Mouse (Mus musculus) limb, embryonic 14.5 days (tissue): Measurements from ENCODE around the gene Mycbp2. TPM values are rescaled to one million over a fixed set of nuclear protein-coding genes. Genes with fewer than 3 reads are reported as not detected.

Experiments used
- ATAC-seq: fragments of 200-750 bp; cut with Nextera tagmentation; 2 replicates; pipeline ENCODE4 v1.8.0; 2017; ENCODE audit warnings: low read depth, moderate number of reproducible peaks, moderate TSS enrichment; ENCODE audit not compliant: low FRiP score
- DNase-seq: peaks from one replicate; pipeline ENCODE4 v3.0.0-alpha.2; 2015; ENCODE audit warnings: low spot score
- H3K27ac ChIP-seq: fragments of 300-500 bp; sonication (generic); replicated peaks from 2 replicates; pipeline ENCODE4 v1.5.1; 2014; ENCODE audit warnings: low read depth, mild to moderate bottlenecking, low read length, moderate library complexity, mixed read lengths
- H3K27me3 ChIP-seq: fragments of 300-500 bp; sonication (generic); 2 replicates; pipeline ENCODE4 v1.6.1; 2014; ENCODE audit warnings: low read length, mixed read lengths; ENCODE audit not compliant: control insufficient read depth, insufficient read depth
- H3K36me3 ChIP-seq: fragments of 300-500 bp; sonication (generic); 2 replicates; pipeline ENCODE4 v1.6.1; 2014; ENCODE audit warnings: mild to moderate bottlenecking, low read length, moderate library complexity, mixed read lengths; ENCODE audit not compliant: control insufficient read depth, insufficient read depth
- H3K4me1 ChIP-seq: fragments of 300-500 bp; sonication (generic); 2 replicates; pipeline ENCODE4 v1.6.1; 2014; ENCODE audit warnings: antibody characterized with exemption, low read length, mixed read lengths; ENCODE audit not compliant: control insufficient read depth, insufficient read depth
- H3K4me2 ChIP-seq: fragments of 300-500 bp; sonication (generic); replicated peaks from 2 replicates; pipeline ENCODE4 v1.6.1; 2014; ENCODE audit warnings: low read depth, mild to moderate bottlenecking, low read length, moderate library complexity; ENCODE audit not compliant: severe bottlenecking
- H3K4me3 ChIP-seq: fragments of 300-500 bp; sonication (generic); replicated peaks from 2 replicates; pipeline ENCODE4 v1.5.1; 2014; ENCODE audit warnings: low read length
- H3K9ac ChIP-seq: fragments of 300-500 bp; sonication (generic); 2 replicates; pipeline ENCODE4 v1.6.1; 2014; ENCODE audit warnings: mild to moderate bottlenecking, low read depth, low read length, moderate library complexity; ENCODE audit not compliant: severe bottlenecking
- H3K9me3 ChIP-seq: fragments of 300-500 bp; sonication (generic); 2 replicates; pipeline ENCODE4 v1.6.1; 2016; ENCODE audit warnings: low read length; ENCODE audit not compliant: control insufficient read depth
- POLR2A ChIP-seq: fragments of 200-500 bp; IDR thresholded peaks from 2 replicates; pipeline ENCODE4 v1.8.0; 2012; ENCODE audit warnings: inconsistent platforms, mild to moderate bottlenecking, moderate library complexity, borderline replicate concordance; ENCODE audit not compliant: insufficient read depth, insufficient read length; ENCODE audit errors: extremely low read depth
- WGBS: fragments of 180-500 bp; shearing (Covaris S2); extraction: QIAGEN DNeasy Blood & Tissue Kit; methylation state at CpG from one replicate; pipeline ENCODE4 v1.1.7; 2014; 5-methylcytosine and 5-hydroxymethylcytosine counted together
- polyA plus RNA-seq, 2 experiments: library from polyadenylated mRNA; depleted of rRNA in 1 of 2; stranded (reverse) in 1 of 2; unstranded in 1 of 2; fragments of >200 nt; fragmentation: Nextera tagmentation in 1 of 2; extraction: Ambion mirVana in 1 of 2; gene quantifications; 2 replicates each; pipeline versions ENCODE4 v1.2.1 to v1.2.3; 2012 to 2014

Gene Mycbp2
- polyA plus RNA-seq, 2 experiments, result 33.3 to 43.1 TPM

DNA sequence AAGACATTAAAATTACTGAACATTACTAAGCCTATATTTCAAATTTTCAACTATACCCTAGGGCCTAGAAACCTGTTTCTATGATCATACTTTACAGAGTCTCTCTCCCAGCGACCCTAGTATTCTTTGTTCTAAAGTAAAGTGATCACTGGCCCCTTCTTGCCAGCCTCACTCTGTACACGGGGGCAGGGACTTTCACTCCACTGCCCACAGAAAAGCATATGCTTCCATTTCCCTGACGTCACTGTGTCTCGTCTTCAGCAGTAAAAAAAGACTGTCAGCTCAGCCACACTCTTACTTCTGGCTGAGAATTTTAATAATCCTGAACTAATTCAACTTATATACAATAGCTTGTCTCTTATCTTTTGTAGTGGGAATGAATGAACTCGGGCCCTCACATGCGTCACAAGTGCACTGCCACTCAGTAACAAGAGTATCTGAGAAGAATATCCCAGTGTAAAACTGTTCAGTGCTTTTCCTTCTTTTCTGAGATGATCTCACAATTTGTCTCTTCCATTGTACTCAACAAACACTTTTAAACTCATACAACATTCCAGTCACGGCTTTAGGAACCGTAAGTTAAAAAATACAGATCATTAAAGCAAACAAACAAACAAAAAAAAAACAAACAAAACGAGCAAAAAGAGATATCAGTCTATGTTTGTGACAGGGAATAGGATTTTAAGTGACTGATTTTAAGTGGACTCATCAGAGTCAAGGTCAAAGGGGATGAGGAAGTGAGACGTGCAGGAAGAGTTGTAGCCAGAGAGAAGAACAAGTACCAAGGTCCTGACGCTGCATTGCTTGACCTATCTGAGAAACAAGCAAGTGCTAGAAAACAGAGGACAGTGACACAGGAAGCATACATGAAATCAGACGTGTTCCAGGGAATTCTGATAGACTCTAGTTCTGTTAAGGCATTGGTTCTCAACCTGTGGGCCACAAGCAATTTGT is 112.7 kb downstream of the Mycbp2 start:
- Histone ChIP-seq H3K4me3 (no peak overlapping the region), H3K9me3 (no peaks in the 10 kb centered on the region), H3K36me3 (peaks cover 19% of the 10 kb centered on the region), H3K27ac (no peak overlapping the region), H3K27me3 (no peaks in the 10 kb centered on the region), H3K4me1 (no peaks in the 10 kb centered on the region), H3K4me2 (no peak overlapping the region), H3K9ac (no peak overlapping the region)
- TF ChIP-seq POLR2A, result no peak
- no peak for DNase-seq
- 75% methylated on average over 12 of the region's 12 CpGs for WGBS
- ATAC-seq, result no peak

DNA sequence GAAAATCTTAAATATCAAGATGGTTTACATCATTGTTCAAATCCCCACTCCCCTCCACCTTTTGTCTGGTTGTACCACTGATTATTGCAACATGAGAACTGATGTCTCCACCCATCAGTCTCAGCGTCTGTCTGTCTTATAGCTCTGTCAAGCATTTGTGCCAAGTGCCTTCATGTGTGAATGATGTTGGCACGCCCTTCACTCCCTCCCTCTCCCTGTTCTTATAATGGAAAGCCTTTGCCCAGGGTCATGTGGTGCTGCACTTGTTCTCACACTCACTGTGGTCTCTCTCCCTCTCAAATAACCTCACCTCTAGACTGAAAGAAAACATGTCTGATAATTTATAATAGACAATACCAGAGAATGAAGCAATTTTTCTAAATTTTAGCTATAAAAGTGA is 124.3 kb downstream of the Mycbp2 start:
- no peak overlapping the region for H3K27ac ChIP-seq
- no peak overlapping the region for H3K9ac ChIP-seq
- H3K27me3 ChIP-seq, result no peaks in the 10 kb centered on the region
- ATAC-seq (no peak), DNase-seq (no peak)
- no peak overlapping the region for H3K4me3 ChIP-seq
- H3K4me1 ChIP-seq, result no peaks in the 10 kb centered on the region
- TF ChIP-seq POLR2A, result no peak
- peaks cover 55% of the 10 kb centered on the region for H3K36me3 ChIP-seq
- WGBS, result 89% methylated on average over 2 of the region's 2 CpGs
- H3K9me3 ChIP-seq, result no peaks in the 10 kb centered on the region
- H3K4me2 ChIP-seq, result no peak overlapping the region

DNA sequence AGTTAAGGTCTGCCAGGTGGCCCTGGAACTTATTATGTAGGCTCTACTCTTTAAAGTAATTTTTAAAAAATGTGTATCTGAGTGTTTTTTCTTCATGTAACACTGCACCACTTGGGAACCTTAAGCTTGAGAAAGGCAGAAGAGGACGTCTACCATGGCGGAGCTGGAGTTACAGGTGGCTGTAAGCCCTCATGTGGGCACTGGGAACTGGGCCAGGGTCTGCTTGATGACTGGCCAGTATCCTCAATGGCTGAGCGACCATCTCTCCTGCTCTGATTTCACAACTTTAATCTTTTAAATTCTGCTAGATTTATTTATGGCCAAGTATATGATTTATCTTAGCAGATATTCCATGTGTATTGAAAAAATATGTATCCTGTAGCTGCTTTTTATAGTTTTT is 124.9 kb downstream of the Mycbp2 start:
- H3K4me2 ChIP-seq, result no peak overlapping the region
- H3K9ac ChIP-seq, result no peak overlapping the region
- ATAC-seq (no peak), DNase-seq (no peak)
- no peaks in the 10 kb centered on the region for H3K27me3 ChIP-seq
- no peak overlapping the region for H3K4me3 ChIP-seq
- H3K4me1 ChIP-seq, result no peaks in the 10 kb centered on the region
- H3K36me3 ChIP-seq, result peaks cover 55% of the 10 kb centered on the region
- 79% methylated on average over 3 of the region's 3 CpGs for WGBS
- H3K9me3 ChIP-seq, result no peaks in the 10 kb centered on the region
- TF ChIP-seq POLR2A, result no peak
- no peak overlapping the region for H3K27ac ChIP-seq

DNA sequence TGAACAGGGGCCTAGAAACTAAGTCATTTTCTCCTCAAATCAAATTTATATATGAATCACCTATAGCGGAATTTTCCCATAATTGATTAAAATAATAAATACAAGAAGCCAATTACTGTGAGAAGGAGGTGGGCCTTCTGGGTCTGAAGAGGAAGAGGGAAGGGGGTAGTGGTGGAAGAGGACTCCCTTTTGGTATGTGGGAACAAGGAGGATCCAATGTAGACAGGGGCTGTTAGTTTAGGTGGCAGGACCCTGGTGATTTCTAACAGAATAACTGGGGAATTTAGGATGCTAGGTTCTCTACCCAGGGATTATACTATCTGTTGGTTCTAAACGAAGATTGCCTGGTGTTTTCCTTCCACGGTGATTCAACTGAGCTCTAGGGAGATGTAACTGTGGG is 130.3 kb downstream of the Mycbp2 start:
- no peak for DNase-seq

DNA sequence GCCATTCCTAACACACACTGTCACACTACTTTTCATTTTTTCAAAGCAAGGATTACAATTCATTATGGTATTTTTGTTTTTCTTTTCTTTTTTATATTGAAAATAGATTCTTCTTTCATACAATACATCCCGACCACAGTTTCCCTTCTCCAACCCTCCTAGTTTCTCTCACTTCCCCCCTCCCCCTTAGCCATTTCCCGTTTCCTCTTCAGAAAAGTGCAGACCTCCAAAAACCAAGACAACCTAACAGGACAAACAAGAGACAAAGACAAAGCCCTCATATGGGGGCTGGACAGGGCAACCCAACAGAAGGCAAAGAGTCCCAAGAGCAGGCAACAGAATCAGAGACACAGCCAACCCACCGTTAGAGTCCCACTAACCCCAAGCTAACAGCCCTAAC is 160.0 kb downstream of the Mycbp2 start:
- Histone ChIP-seq H3K4me2 (no peak overlapping the region), H3K9ac (no peak overlapping the region), H3K36me3 (peaks cover 65% of the 10 kb centered on the region), H3K27ac (no peak overlapping the region), H3K9me3 (no peaks in the 10 kb centered on the region), H3K4me3 (no peak overlapping the region), H3K27me3 (no peaks in the 10 kb centered on the region), H3K4me1 (no peaks in the 10 kb centered on the region)
- DNase-seq (no peak), ATAC-seq (no peak)
- TF ChIP-seq POLR2A, result no peak
- whole genome bisulfite sequencing, result 85% methylated on average over 3 of the region's 3 CpGs

More for the DNA sequence above, 130.3 kb downstream of the Mycbp2 start:
- WGBS, result 92% methylated on average over 3 of the region's 3 CpGs
- H3K36me3 ChIP-seq, result peaks cover 46% of the 10 kb centered on the region
- H3K27ac ChIP-seq, result no peak overlapping the region
- H3K9me3 ChIP-seq, result no peaks in the 10 kb centered on the region
- H3K4me1 ChIP-seq, result no peaks in the 10 kb centered on the region
- TF ChIP-seq POLR2A, result no peak
- H3K27me3 ChIP-seq, result no peaks in the 10 kb centered on the region
- H3K4me2 ChIP-seq, result no peak overlapping the region
- no peak overlapping the region for H3K9ac ChIP-seq
- no peak for ATAC-seq
- H3K4me3 ChIP-seq, result no peak overlapping the region

DNA sequence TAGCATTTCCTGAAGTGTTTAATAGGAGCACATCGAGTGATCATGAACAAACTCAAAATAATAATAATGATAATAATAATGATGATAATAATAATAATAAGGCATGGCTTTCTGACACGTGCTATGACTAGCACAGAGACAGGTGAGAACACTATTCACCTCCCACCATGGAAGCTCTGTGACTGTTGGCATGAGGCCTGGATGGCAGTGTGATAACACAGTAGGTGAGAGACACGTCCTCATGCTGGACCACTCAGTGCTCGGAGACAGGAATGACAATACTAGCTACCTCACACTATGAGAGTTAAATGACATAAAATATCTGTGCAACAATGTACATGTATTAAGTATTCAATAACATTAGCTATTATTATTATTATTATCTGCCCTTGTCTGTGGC is 160.5 kb downstream of the Mycbp2 start:
- Histone ChIP-seq H3K4me1 (no peaks in the 10 kb centered on the region), H3K4me3 (no peak overlapping the region), H3K9me3 (no peaks in the 10 kb centered on the region), H3K36me3 (peaks cover 60% of the 10 kb centered on the region), H3K9ac (no peak overlapping the region), H3K27me3 (no peaks in the 10 kb centered on the region), H3K27ac (no peak overlapping the region), H3K4me2 (no peak overlapping the region)
- no peak for TF ChIP-seq POLR2A
- DNase-seq (no peak), ATAC-seq (no peak)
- WGBS, result 90% methylated on average over 4 of the region's 4 CpGs
